Mouse (Mus musculus): Measurements from ENCODE around the gene Kif14. TPM values are rescaled to one million over a fixed set of nuclear protein-coding genes. Genes with fewer than 3 reads are reported as not detected.

Kif14 gene
- total and polyA plus RNA-seq, 3 experiments: 6.5 to 15.8 TPM; not detected in 1

- Histone ChIP-seq H3K4me1 (ENCODE audit: control insufficient read depth in 1 of 2, insufficient read depth in 2 of 2, low read length in 2 of 2) (no peaks in the 10 kb centered on the region), H3K4me3 (ENCODE audit: control insufficient read depth in 1 of 2, insufficient read depth in 1 of 2, low read depth in 2 of 2, low read length in 2 of 2) (peak overlapping the region in 1 of 2 experiments; percentile 6; a peak in 1 of 4 replicates), H3K36me3 (ENCODE audit: control insufficient read depth in 1 of 2, insufficient read depth in 2 of 2, low read length in 2 of 2) (no peaks in the 10 kb centered on the region), H3K27ac (ENCODE audit: control insufficient read depth, low read depth, low read length) (no peak overlapping the region), H3K27me3 (ENCODE audit: control insufficient read depth in 1 of 2, insufficient read depth in 2 of 2, low read length in 2 of 2) (no peaks in the 10 kb centered on the region; a peak in 1 of 4 replicates), H3K9me3 (replicated peaks; ENCODE audit: insufficient read depth, low read length) (no peaks in the 10 kb centered on the region), H3K79me2 (ENCODE audit: control insufficient read depth, insufficient read depth, low read length, poor library complexity) (no peaks in the 10 kb centered on the region), H3K9ac (ENCODE audit: control insufficient read depth, low read depth, low read length, poor library complexity, severe bottlenecking) (no peak overlapping the region)
- TF ChIP-seq GABPA (IDR thresholded peaks at IDR 0.05; ENCODE audit: low read depth, low read length) (no peak), POLR2AphosphoS2 (IDR thresholded peaks at IDR 0.05; ENCODE audit: low read length) (no peak), POLR2A (IDR thresholded peaks at IDR 0.05; ENCODE audit: control insufficient read depth in 1 of 2, insufficient read depth in 1 of 2, low read depth in 1 of 2, low read length in 2 of 2, poor library complexity in 1 of 2) (no peak), MYB (IDR thresholded peaks at IDR 0.05; ENCODE audit: low read depth, low read length) (no peak), NELFE (IDR thresholded peaks at IDR 0.05; ENCODE audit: low read depth, low read length) (no peak), ZKSCAN1 (IDR thresholded peaks at IDR 0.05; ENCODE audit: low read depth, low read length) (no peak), TAL1 (IDR thresholded peaks at IDR 0.05; ENCODE audit: low read length) (no peak), MAX (IDR thresholded peaks at IDR 0.05; ENCODE audit: low read length) (no peak), TBP (IDR thresholded peaks at IDR 0.05; ENCODE audit: low read depth, low read length) (no peak), CTCF (IDR thresholded peaks at IDR 0.05 in 2 of 3, conservative IDR thresholded peaks at IDR 0.05 in 1 of 3; ENCODE audit: control insufficient read depth in 1 of 3, insufficient read depth in 1 of 3, low read depth in 2 of 3, low read length in 3 of 3, poor library complexity in 1 of 3, severe bottlenecking in 1 of 3) (peak; percentile 90 to 97 (median 92)), SMC3 (IDR thresholded peaks at IDR 0.05; ENCODE audit: low read depth, low read length) (peak; percentile 92), MXI1 (IDR thresholded peaks at IDR 0.05; ENCODE audit: low read depth, low read length) (no peak), RCOR1 (IDR thresholded peaks at IDR 0.05; ENCODE audit: low read depth, low read length) (no peak), ZNF384 (IDR thresholded peaks at IDR 0.05; ENCODE audit: low read depth, low read length) (no peak), MAZ (IDR thresholded peaks at IDR 0.05; ENCODE audit: low read depth, low read length) (no peak), ETS1 (IDR thresholded peaks at IDR 0.05; ENCODE audit: low read depth, low read length) (no peak), HCFC1 (IDR thresholded peaks at IDR 0.05; ENCODE audit: low read depth, low read length) (no peak), CHD2 (IDR thresholded peaks at IDR 0.05; ENCODE audit: low read length) (no peak), E2F4 (IDR thresholded peaks at IDR 0.05; ENCODE audit: borderline replicate concordance, low read depth, low read length) (no peak), MEF2A (IDR thresholded peaks at IDR 0.05; ENCODE audit: extremely low read depth, insufficient replicate concordance, low read depth, low read length, poor library complexity, severe bottlenecking) (no peak), SIN3A (IDR thresholded peaks at IDR 0.05; ENCODE audit: low read length) (no peak), USF1 (IDR thresholded peaks at IDR 0.05; ENCODE audit: low read depth, low read length) (no peak), USF2 (IDR thresholded peaks at IDR 0.05; ENCODE audit: borderline replicate concordance in 1 of 2, insufficient read depth in 1 of 2, low read depth in 1 of 2, low read length in 2 of 2) (no peak), GATA1 (IDR thresholded peaks at IDR 0.05; ENCODE audit: low read depth, low read length) (no peak), ZMIZ1 (IDR thresholded peaks at IDR 0.05; ENCODE audit: low read depth, low read length) (no peak), TCF12 (IDR thresholded peaks at IDR 0.05; ENCODE audit: low read depth, low read length) (no peak), ZC3H11A (IDR thresholded peaks at IDR 0.05; ENCODE audit: low read depth, low read length) (peak; percentile 87), BHLHE40 (IDR thresholded peaks at IDR 0.05; ENCODE audit: borderline replicate concordance, low read depth, low read length) (no peak), UBTF (IDR thresholded peaks at IDR 0.05; ENCODE audit: borderline replicate concordance, insufficient read depth, low read depth, low read length) (no peak), RAD21 (IDR thresholded peaks at IDR 0.05; ENCODE audit: low read depth, low read length) (peak; percentile 99), ELF1 (IDR thresholded peaks at IDR 0.05; ENCODE audit: low read depth, low read length) (no peak), NRF1 (IDR thresholded peaks at IDR 0.05; ENCODE audit: insufficient read depth, low read depth, low read length, poor library complexity, severe bottlenecking) (no peak), POLR2AphosphoS5 (IDR thresholded peaks at IDR 0.05; ENCODE audit: borderline replicate concordance, low read depth, low read length) (no peak)
- peak; percentile 85 for DNase-seq (ENCODE audit: low read depth, low spot score)
Measured at GRCm38 (mm10) chr1:136550851-136551540, 84.9 kb downstream of the Kif14 start.
